Mouse (Mus musculus) liver, adult 2 months (tissue): Measurements from ENCODE around the gene Fuom. TPM values are rescaled to one million over a fixed set of nuclear protein-coding genes. Genes with fewer than 3 reads are reported as not detected.
A peak's percentile ranks its signal among the peaks of the same experiment; 100 is the strongest.

Source experiments
- DNase-seq: peaks from one replicate; pipeline ENCODE4 v3.0.0-alpha.2; 2011; ENCODE audit warnings: low read depth, low spot score; ENCODE audit errors: extremely low read depth
- H3K27ac ChIP-seq: fragments of 200-500 bp; replicated peaks from 2 replicates; pipeline ENCODE4 v1.5.1; 2012; ENCODE audit warnings: low read depth, mild to moderate bottlenecking, control low read depth, inconsistent platforms, low read length; ENCODE audit not compliant: insufficient read depth
- H3K27me3 ChIP-seq: fragments of 200-500 bp; 2 replicates; pipeline ENCODE4 v1.6.1; 2012; ENCODE audit warnings: mild to moderate bottlenecking, moderate library complexity, low read length, inconsistent platforms; ENCODE audit not compliant: control insufficient read depth, insufficient read depth
- H3K36me3 ChIP-seq: fragments of 200-500 bp; 2 replicates; pipeline ENCODE4 v1.6.1; 2012; ENCODE audit warnings: low read length, inconsistent platforms; ENCODE audit not compliant: control insufficient read depth, insufficient read depth
- H3K4me1 ChIP-seq: fragments of 200-500 bp; 2 replicates; pipeline ENCODE4 v1.6.1; 2011; ENCODE audit warnings: low read length; ENCODE audit not compliant: control insufficient read depth, insufficient read depth
- H3K4me3 ChIP-seq: fragments of 200-500 bp; 2 replicates; pipeline ENCODE4 v1.5.1; 2011; ENCODE audit warnings: low read depth, mild to moderate bottlenecking, control low read depth, low read length, moderate library complexity; ENCODE audit not compliant: insufficient read depth
- H3K79me2 ChIP-seq: fragments of 200-500 bp; 2 replicates; pipeline ENCODE4 v1.6.1; 2012; ENCODE audit warnings: inconsistent platforms, mild to moderate bottlenecking, low read length, moderate library complexity; ENCODE audit not compliant: control insufficient read depth, insufficient read depth
- H3K9ac ChIP-seq: fragments of 200-500 bp; 2 replicates; pipeline ENCODE4 v1.6.1; 2012; ENCODE audit warnings: low read depth, mild to moderate bottlenecking, control low read depth, inconsistent platforms, low read length
- CTCF ChIP-seq: fragments of 200-500 bp; IDR thresholded peaks from 2 replicates; pipeline ENCODE4 v1.5.1; 2011; ENCODE audit warnings: low read depth, low read length, control low read depth
- POLR2A ChIP-seq: fragments of 200-500 bp; IDR thresholded peaks from 2 replicates; pipeline ENCODE4 v1.6.1; 2011; ENCODE audit warnings: low read length, control low read depth; ENCODE audit not compliant: insufficient read depth; ENCODE audit errors: extremely low read depth
- WGBS: fragments of 180-500 bp; shearing (Covaris S2); methylation state at CpG from one replicate; pipeline ENCODE4 v1.1.7; 2018; 5-methylcytosine and 5-hydroxymethylcytosine counted together
- polyA plus RNA-seq: library from polyadenylated mRNA; depleted of rRNA; stranded (reverse); fragments of >200 nt; gene quantifications from 2 replicates; pipeline ENCODE4 v1.2.3, GENCODE M21; 2012
- total RNA-seq: library from RNA; depleted of rRNA; stranded (reverse); fragments of >200 nt; gene quantifications from 2 replicates; pipeline ENCODE4 v1.2.3, GENCODE M21; 2014

Gene Fuom
- total and polyA plus RNA-seq, 2 experiments = 68.6 to 77.5 TPM

GRCm38 (mm10) chr7:140060936-140061831 is 41.1 kb downstream of the Fuom start:
- Histone ChIP-seq H3K36me3 (no peaks in the 10 kb centered on the region), H3K79me2 (no peaks in the 10 kb centered on the region), H3K27ac (no peak overlapping the region), H3K27me3 (peaks cover 6% of the 10 kb centered on the region; the same call in 1 of the 2 replicates), H3K9ac (no peak overlapping the region), H3K4me3 (no peak overlapping the region; the same call in 1 of the 2 replicates), H3K4me1 (no peaks in the 10 kb centered on the region)
- 6% methylated on average over 47 of the region's 47 CpGs for WGBS
- no peak for TF ChIP-seq POLR2A
- no peak for TF ChIP-seq CTCF
- no peak for DNase-seq

GRCm38 (mm10) chr7:140059601-140060000 is 42.6 kb downstream of the Fuom start:
- no peak for DNase-seq
- Histone ChIP-seq H3K27me3 (peaks cover 6% of the 10 kb centered on the region; the same call in 1 of the 2 replicates), H3K36me3 (no peaks in the 10 kb centered on the region), H3K27ac (no peak overlapping the region), H3K4me3 (no peak overlapping the region), H3K9ac (no peak overlapping the region), H3K79me2 (no peaks in the 10 kb centered on the region), H3K4me1 (no peaks in the 10 kb centered on the region)
- WGBS = 63% methylated on average over 4 of the region's 4 CpGs
- TF ChIP-seq POLR2A (no peak), CTCF (no peak)

GRCm38 (mm10) chr7:140058528-140058927 is 43.7 kb downstream of the Fuom start:
- H3K4me3 ChIP-seq = no peak overlapping the region
- H3K4me1 ChIP-seq = no peaks in the 10 kb centered on the region
- H3K36me3 ChIP-seq = no peaks in the 10 kb centered on the region
- H3K27ac ChIP-seq = no peak overlapping the region
- TF ChIP-seq CTCF (no peak), POLR2A (no peak)
- H3K27me3 ChIP-seq = peaks cover 6% of the 10 kb centered on the region; the same call in 1 of the 2 replicates
- no peaks in the 10 kb centered on the region for H3K79me2 ChIP-seq
- WGBS = 41% methylated on average over 7 of the region's 7 CpGs
- no peak for DNase-seq
- no peak overlapping the region for H3K9ac ChIP-seq

- H3K9ac ChIP-seq = 0 out of 2 replicates have a peak overlapping the region, but pooled peaks have one; percentile 6
These were observed 44.5 kb downstream of the Fuom start for GRCm38 (mm10) chr7:140057413-140058407.

GRCm38 (mm10) chr7:140054124-140054523 is 48.1 kb downstream of the Fuom start:
- Histone ChIP-seq H3K36me3 (no peaks in the 10 kb centered on the region), H3K79me2 (no peaks in the 10 kb centered on the region), H3K4me3 (no peak overlapping the region), H3K27ac (no peak overlapping the region), H3K27me3 (peaks cover 7% of the 10 kb centered on the region; the same call in 1 of the 2 replicates), H3K9ac (no peak overlapping the region), H3K4me1 (peaks cover 5% of the 10 kb centered on the region)
- WGBS = 81% methylated on average over 4 of the region's 4 CpGs
- TF ChIP-seq POLR2A (no peak), CTCF (no peak)
- no peak for DNase-seq

More at GRCm38 (mm10) chr7:140057413-140058407, 44.5 kb downstream of the Fuom start:
- H3K27me3 ChIP-seq = peaks cover 6% of the 10 kb centered on the region; the same call in 1 of the 2 replicates
- no peak overlapping the region for H3K27ac ChIP-seq
- TF ChIP-seq POLR2A (no peak), CTCF (no peak)
- peak overlapping the region; percentile 9; the same call in 1 of the 2 replicates for H3K4me3 ChIP-seq
- H3K4me1 ChIP-seq = no peaks in the 10 kb centered on the region
- no peak for DNase-seq
- no peaks in the 10 kb centered on the region for H3K79me2 ChIP-seq
- no peaks in the 10 kb centered on the region for H3K36me3 ChIP-seq
- 6% methylated on average over 53 of the region's 53 CpGs for WGBS
